Mouse (Mus musculus) heart, adult 8-10 months (tissue): ENCODE measurements around the gene Trpv2. TPM values are rescaled to one million over a fixed set of nuclear protein-coding genes. Genes with fewer than 3 reads are reported as not detected.

Source experiments
- DNase-seq: peaks from one replicate; pipeline ENCODE4 v3.0.0; 2022; ENCODE audit warnings: low spot score
- total RNA-seq, 4 experiments: library from RNA; stranded (reverse); gene quantifications; 2 replicates each; pipeline ENCODE4 v1.2.4; 2022

The Trpv2 gene
- total RNA-seq, 4 experiments from 2014 or later, result 1.6 to 4.1 (median 1.8) TPM

- DNase-seq, result no peak
Measured at GRCm38 (mm10) chr11:62558152-62558551, 16.1 kb upstream of the Trpv2 start.

GRCm38 (mm10) chr11:62558961-62559646 lies 15.2 kb upstream of the Trpv2 start:
- peak; percentile 62 for DNase-seq

DNA sequence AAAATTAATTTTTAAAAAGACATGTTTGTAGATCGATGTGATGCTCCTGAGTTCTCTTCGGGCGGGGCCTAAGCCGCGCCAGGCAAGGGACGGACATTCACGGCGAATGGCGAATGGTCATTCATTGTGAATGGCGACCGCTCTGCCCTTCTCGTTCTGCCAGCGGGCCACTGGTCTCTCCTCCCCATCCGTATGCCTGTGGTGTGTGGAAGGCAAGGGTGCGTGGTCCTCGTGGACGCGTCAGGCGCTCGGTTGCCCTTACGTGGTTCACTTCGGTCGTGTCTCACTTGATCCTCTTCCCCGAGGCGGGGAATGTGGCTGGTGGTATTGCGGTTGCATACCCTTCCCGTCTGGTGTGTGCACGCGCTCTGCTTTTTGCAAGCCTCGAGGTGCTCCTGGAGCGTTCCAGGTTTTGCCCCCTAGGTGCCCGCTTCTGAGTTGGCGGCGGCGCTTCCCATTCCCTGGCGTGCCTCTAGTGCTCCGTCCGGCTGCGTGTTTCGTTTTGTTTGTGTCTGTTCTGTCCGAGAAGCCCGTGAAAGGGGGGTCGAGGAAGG lies 13.7 kb upstream of the Trpv2 start:
- DNase-seq, result no peak

DNA sequence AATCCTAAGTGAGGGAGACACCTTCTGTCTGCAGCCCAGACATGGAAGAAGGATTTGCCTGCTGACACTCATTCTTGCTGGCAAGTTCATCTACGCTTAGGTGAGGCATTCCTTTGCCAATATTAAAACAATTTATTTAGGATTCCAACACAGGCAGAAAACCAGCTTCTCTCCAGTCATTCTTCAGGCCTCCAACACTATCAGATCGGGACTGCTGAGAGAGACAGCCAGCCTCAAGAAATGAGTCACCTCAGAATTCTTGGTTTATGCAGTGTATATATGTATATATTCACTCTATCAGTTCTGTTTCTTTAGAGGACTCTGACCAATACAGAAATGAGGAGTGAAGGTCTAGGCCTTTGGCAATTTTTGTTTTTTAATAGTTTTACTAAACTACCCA lies 10.7 kb upstream of the Trpv2 start:
- DNase-seq, result no peak

DNA sequence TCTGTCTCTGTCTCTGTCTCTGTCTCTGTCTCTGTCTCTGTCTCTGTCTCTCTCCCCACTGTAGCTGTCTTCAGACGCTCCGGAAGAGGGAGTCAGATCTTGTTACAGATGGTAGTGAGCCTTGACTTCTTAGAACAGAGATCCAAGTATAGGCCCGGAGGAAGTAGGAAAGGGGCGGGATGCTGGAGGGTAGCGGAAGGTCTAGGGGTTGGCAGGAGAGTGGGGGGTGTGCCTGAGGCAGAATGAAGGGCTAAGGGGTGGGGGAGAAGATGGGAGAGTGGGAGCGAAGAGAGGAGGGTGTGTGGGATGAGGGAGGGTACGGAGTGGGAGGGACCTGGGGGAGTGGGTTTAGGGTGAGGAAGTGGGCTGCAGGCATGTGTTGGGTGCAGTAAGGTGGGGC lies 8.5 kb upstream of the Trpv2 start:
- DNase-seq, result no peak

- DNase-seq, result no peak
Measured at GRCm38 (mm10) chr11:62566211-62566610, 8.1 kb upstream of the Trpv2 start.

GRCm38 (mm10) chr11:62568300-62568699 lies 6.0 kb upstream of the Trpv2 start:
- no peak for DNase-seq

GRCm38 (mm10) chr11:62574703-62575085 lies 408 bp downstream of the Trpv2 start:
- DNase-seq, result no peak

GRCm38 (mm10) chr11:62575297-62575658 lies 992 bp downstream of the Trpv2 start:
- peak; percentile 91 for DNase-seq

DNA sequence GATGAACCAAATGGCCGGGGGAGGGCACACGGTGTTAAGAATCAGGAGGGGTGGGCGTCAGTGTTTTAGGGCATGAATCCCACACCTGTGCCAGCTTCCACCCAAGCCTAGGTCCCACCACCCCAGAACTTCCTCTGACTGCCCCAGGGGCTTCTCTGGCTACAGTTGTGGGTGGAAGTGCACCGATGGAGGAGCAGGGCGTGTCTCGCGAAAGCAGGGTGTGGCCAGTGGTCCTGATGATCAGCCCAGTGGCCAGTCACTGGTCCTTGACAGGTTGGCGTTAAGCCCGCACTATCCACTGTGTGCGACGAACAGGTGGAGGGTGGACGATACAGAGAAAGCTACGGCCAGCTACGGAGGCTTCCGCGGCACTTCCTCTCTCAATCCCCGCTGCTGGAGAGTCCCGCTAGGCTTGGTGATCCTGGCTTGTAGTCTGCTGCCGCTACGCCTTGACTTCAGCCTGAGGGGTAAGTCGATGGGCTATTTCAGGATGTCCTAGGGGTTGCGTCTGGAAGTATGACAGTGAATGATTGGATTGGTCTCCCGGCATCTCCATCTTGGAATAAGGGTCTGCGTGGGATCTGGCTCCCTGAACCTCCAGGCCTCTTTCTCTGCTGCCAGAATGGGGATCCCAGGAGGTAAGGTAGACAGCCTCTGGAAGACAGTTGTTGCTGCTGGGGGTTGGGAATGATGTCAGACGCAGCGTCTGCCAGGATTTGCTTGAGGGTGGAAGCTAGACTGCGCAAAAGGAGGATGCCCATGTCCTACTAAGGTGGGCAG lies 1.6 kb downstream of the Trpv2 start:
- peak; percentile 40 for DNase-seq

GRCm38 (mm10) chr11:62576530-62577152 lies 2.4 kb downstream of the Trpv2 start:
- peak; percentile 46 for DNase-seq

DNA sequence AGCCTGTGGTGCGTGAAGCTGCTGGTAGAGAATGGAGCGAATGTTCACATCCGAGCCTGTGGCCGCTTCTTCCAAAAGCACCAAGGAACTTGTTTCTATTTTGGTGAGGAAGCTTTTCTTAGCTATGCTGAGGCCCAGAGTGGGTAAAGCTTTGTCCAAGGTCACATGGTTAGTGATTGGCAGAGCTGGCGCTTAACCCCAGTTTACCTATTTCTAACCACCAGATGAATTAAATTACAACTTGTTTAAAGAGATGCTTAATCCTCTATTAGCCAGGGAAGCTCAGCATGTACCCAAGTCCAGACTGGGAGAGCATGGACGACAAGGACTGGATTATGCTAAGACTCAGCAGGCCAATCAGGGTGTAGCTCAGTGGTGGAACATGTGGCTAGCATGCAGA lies 8.7 kb downstream of the Trpv2 start:
- no peak for DNase-seq

- no peak for DNase-seq
Measured at GRCm38 (mm10) chr11:62584671-62585206, 10.5 kb downstream of the Trpv2 start.

GRCm38 (mm10) chr11:62587034-62587433 lies 12.7 kb downstream of the Trpv2 start:
- DNase-seq, result no peak

GRCm38 (mm10) chr11:62589391-62589790 lies 15.1 kb downstream of the Trpv2 start:
- DNase-seq, result no peak

GRCm38 (mm10) chr11:62591026-62591425 lies 16.7 kb downstream of the Trpv2 start:
- DNase-seq, result no peak

DNA sequence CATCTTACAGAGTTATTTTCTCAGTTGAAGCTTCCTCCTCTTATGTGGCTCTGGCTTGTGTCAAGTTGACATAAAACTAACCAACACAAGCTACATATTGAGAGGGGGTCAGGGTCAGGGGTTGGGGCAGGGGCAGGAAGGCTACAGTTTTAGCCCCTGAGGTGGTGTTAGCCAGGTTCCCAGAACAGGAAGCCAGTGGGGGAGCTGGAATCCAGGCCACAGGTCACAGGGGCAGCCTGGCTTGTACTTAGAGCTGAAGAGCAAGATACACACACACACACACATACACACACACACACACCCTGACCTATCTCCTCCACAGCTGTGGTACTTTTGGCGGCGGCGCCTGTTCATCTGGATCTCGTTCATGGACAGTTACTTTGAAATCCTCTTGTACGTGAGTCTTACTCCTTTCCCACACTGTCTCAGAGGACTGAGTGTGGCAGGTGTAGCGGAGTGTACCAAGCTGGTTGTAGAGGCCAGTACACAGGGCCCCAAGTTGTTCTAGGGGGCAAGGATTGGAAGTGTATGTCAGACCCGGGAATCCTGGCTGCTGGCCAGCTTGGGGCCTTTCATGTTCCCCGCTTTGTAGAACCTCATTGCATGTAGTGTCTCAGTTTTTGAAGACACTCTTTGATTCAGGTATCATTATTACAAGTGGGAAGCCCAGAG lies 17.8 kb downstream of the Trpv2 start:
- no peak for DNase-seq

DNA sequence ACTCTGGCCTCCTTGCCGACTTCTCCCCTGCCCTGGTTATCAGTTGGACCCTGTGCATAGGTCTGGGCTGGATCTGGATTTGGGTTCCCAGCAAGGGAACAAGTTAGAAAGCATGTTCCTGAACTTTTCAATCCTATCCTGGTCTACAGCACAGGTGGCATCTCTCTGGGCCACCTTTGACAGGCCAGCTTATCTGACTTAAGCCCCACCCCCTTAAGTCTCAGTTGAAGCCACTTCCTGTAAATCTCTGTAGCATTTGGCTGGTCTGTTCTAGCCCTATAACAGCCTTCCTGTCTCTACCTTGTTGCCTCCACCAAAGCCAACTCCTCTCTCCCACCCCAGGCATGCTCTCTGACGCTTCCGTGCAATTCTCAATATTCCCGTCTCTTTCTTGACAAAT lies 24.3 kb downstream of the Trpv2 start:
- no peak for DNase-seq

GRCm38 (mm10) chr11:62601732-62602618 lies 27.7 kb downstream of the Trpv2 start:
- DNase-seq, result no peak

GRCm38 (mm10) chr11:62602619-62603311 lies 28.5 kb downstream of the Trpv2 start:
- DNase-seq, result peak; percentile 95
